Mouse (Mus musculus): ENCODE measurements at regions not wholly inside any gene's neighbourhood (a gene's known extent, or its start where the extent isn't known, plus 50 kb on each side); places are given as distances from the start of the nearest gene placed in this dataset.

DNA sequence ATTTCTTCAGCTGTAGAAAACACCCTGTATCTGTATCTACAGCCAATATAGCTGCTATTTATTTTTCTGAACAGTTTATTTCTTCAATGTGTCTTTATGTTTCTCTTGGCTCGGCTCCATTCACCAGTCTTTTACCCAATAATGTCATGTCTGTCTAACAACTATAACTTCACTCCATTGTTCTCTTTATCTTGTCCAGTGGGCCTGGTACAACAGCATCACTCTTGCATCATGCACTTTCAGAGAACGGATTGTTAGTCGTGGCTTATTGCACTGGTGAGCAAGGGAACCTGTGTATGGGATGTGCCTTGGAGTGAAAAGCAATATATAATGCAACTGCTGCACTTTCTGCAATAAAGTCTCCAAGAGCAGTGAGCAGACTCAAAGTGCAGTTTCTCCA, 299.6 kb upstream of the Marcks start:
- Histone ChIP-seq H3K27ac (replicated peaks) (peak overlapping the region; percentile 49; the same call in 1 of the 2 replicates), H3K4me1 (peaks cover 16% of the 10 kb centered on the region), H3K4me3 (no peak overlapping the region), H3K27me3 (ENCODE audit: low read depth, poor library complexity, severe bottlenecking) (no peaks in the 10 kb centered on the region), H3K9me3 (replicated peaks) (no peaks in the 10 kb centered on the region), H3K36me3 (no peaks in the 10 kb centered on the region)
- DNase-seq (ENCODE audit: low spot score) = no peak
- 74% methylated on average over 3 of the region's 3 CpGs for WGBS

GRCm38 (mm10) chr10:37436849-37437248, 298.1 kb upstream of the Marcks start:
- Histone ChIP-seq H3K4me3 (no peak overlapping the region), H3K27ac (replicated peaks) (0 out of 2 replicates have a peak overlapping the region, but pooled peaks have one; percentile 9), H3K27me3 (ENCODE audit: low read depth, poor library complexity, severe bottlenecking) (no peaks in the 10 kb centered on the region), H3K9me3 (replicated peaks) (no peaks in the 10 kb centered on the region), H3K4me1 (peaks cover 16% of the 10 kb centered on the region), H3K36me3 (no peaks in the 10 kb centered on the region)
- DNase-seq (ENCODE audit: low spot score) = no peak

GRCm38 (mm10) chr10:37434229-37434628, 295.5 kb upstream of the Marcks start:
- Histone ChIP-seq H3K36me3 (no peaks in the 10 kb centered on the region), H3K4me1 (peaks cover 2% of the 10 kb centered on the region), H3K9me3 (replicated peaks) (no peaks in the 10 kb centered on the region), H3K4me3 (no peak overlapping the region), H3K27ac (replicated peaks) (no peak overlapping the region), H3K27me3 (ENCODE audit: low read depth, poor library complexity, severe bottlenecking) (no peaks in the 10 kb centered on the region)
- no peak for DNase-seq (ENCODE audit: low spot score)
- WGBS = 77% methylated on average over 5 of the region's 5 CpGs

DNA sequence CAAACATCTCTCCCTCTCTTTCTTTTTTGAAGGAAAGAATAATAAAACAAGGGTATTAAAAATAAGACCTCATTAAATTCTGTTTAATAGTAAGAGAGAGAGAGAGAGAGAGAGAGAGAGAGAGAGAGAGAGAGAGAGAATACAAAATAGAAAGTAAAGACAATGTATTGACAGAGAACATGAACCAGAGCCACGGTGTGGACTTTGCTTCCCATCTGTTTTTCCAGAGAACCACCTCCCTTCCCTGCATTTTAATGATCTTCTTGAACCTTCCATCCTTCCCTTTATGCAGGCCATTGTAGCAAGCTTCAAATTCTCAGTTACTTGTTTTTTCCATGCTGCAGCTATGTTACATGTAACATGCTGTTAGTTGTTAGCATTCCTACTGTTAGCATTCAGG, 284.3 kb upstream of the Marcks start:
- WGBS = 83% methylated on average over 1 of the region's 1 CpGs
- peaks cover 8% of the 10 kb centered on the region; the same call in 1 of the 2 replicates for H3K4me1 ChIP-seq
- no peak overlapping the region for H3K27ac ChIP-seq (replicated peaks)
- no peak overlapping the region for H3K4me3 ChIP-seq
- DNase-seq (ENCODE audit: low spot score) = no peak
- no peaks in the 10 kb centered on the region for H3K9me3 ChIP-seq (replicated peaks)
- H3K27me3 ChIP-seq (ENCODE audit: low read depth, poor library complexity, severe bottlenecking) = no peaks in the 10 kb centered on the region
- H3K36me3 ChIP-seq = no peaks in the 10 kb centered on the region

DNA sequence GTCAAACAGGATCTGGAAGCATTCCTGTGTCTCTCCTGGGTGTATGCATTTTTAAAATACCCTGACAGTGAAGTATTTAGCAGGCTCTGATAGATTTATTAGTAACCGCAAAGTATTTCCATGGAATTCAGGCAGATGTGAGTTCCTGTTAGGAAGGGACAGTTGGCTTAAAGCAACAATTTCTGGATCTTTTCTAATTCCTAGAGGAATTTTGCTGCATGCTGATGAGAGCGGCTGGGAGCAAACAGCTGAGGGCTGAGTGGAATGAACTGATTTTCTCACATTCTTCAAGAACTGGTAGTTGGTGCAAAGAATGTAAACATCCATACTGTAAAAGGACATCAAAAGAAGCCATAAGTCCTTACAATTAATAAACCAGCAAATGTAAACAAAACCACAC, 283.9 kb upstream of the Marcks start:
- Histone ChIP-seq H3K27ac (replicated peaks) (no peak overlapping the region), H3K4me1 (peaks cover 8% of the 10 kb centered on the region; the same call in 1 of the 2 replicates), H3K4me3 (no peak overlapping the region), H3K36me3 (no peaks in the 10 kb centered on the region), H3K9me3 (replicated peaks) (no peaks in the 10 kb centered on the region), H3K27me3 (ENCODE audit: low read depth, poor library complexity, severe bottlenecking) (no peaks in the 10 kb centered on the region)
- DNase-seq (ENCODE audit: low spot score) = no peak
- WGBS = 75% methylated on average over 2 of the region's 2 CpGs

DNA sequence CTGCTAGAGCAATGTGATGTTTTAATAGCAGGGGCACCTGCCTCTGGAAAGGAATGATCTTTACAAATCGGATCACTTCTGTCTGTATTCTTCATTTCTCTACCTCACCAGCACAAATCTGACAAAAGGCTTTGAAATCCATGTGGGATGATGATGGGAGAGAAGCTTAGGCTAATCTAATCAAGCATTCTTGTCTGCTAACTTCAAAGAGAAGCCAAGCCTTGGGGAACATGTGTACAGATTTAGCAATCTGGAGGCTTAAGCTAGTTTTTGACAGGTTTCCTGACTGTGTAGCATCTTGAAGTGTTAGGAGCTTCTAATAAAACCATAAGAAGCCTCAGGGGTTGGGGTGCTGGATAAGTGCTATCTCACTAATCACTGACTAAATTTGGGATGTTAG, 277.6 kb upstream of the Marcks start:
- DNase-seq (ENCODE audit: low spot score) = no peak
- no peak overlapping the region for H3K4me3 ChIP-seq
- no peaks in the 10 kb centered on the region for H3K9me3 ChIP-seq (replicated peaks)
- no peak overlapping the region for H3K27ac ChIP-seq (replicated peaks)
- no peaks in the 10 kb centered on the region for H3K36me3 ChIP-seq
- H3K4me1 ChIP-seq = peaks cover 6% of the 10 kb centered on the region
- WGBS = 56% methylated on average over 1 of the region's 1 CpGs
- no peaks in the 10 kb centered on the region for H3K27me3 ChIP-seq (ENCODE audit: low read depth, poor library complexity, severe bottlenecking)

- H3K27ac ChIP-seq (replicated peaks) = no peak overlapping the region
- H3K4me3 ChIP-seq = no peak overlapping the region
- H3K27me3 ChIP-seq (ENCODE audit: low read depth, poor library complexity, severe bottlenecking) = no peaks in the 10 kb centered on the region
- H3K9me3 ChIP-seq (replicated peaks) = no peaks in the 10 kb centered on the region
- peaks cover 6% of the 10 kb centered on the region for H3K4me1 ChIP-seq
- no peaks in the 10 kb centered on the region for H3K36me3 ChIP-seq
- 89% methylated on average over 1 of the region's 1 CpGs for WGBS
- no peak for DNase-seq (ENCODE audit: low spot score)
Measured at GRCm38 (mm10) chr10:37412401-37412800, 273.7 kb upstream of the Marcks start.

DNA sequence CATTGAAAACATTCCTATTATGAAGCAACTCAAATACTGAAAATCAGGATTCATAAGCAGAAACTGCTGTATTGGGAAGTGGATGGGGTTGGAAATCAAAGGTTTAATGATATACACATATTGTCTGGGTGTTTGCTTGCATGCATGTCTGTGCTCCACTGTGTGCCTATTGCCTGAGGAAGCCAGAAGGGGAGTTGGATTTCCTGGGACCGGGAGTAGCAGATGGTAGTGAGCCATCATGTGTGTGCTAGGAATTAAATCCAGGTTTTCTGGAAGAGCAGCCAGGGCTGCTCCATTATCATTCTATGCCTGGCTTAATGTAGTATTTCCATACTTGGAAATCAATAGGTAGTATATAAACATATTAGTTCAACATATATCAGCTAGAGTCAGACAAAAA, 271.0 kb upstream of the Marcks start:
- no peaks in the 10 kb centered on the region for H3K27me3 ChIP-seq (ENCODE audit: low read depth, poor library complexity, severe bottlenecking)
- H3K9me3 ChIP-seq (replicated peaks) = no peaks in the 10 kb centered on the region
- no peak overlapping the region for H3K4me3 ChIP-seq
- H3K4me1 ChIP-seq = no peaks in the 10 kb centered on the region
- no peak overlapping the region for H3K27ac ChIP-seq (replicated peaks)
- DNase-seq (ENCODE audit: low spot score) = no peak
- H3K36me3 ChIP-seq = no peaks in the 10 kb centered on the region
- 68% methylated on average over 1 of the region's 1 CpGs for WGBS

- H3K4me3 ChIP-seq = no peak overlapping the region
- WGBS = 88% methylated on average over 2 of the region's 2 CpGs
- no peak for DNase-seq (ENCODE audit: low spot score)
- no peaks in the 10 kb centered on the region for H3K27me3 ChIP-seq (ENCODE audit: low read depth, poor library complexity, severe bottlenecking)
- H3K36me3 ChIP-seq = no peaks in the 10 kb centered on the region
- no peaks in the 10 kb centered on the region for H3K4me1 ChIP-seq
- H3K9me3 ChIP-seq (replicated peaks) = no peaks in the 10 kb centered on the region
- no peak overlapping the region for H3K27ac ChIP-seq (replicated peaks)
Measured at GRCm38 (mm10) chr10:37407487-37407886, 268.8 kb upstream of the Marcks start.

GRCm38 (mm10) chr10:37404933-37405332, 266.2 kb upstream of the Marcks start:
- H3K9me3 ChIP-seq (replicated peaks) = no peaks in the 10 kb centered on the region
- H3K4me1 ChIP-seq = peaks cover 13% of the 10 kb centered on the region
- no peaks in the 10 kb centered on the region for H3K27me3 ChIP-seq (ENCODE audit: low read depth, poor library complexity, severe bottlenecking)
- WGBS = 94% methylated on average over 4 of the region's 4 CpGs
- no peaks in the 10 kb centered on the region for H3K36me3 ChIP-seq
- DNase-seq (ENCODE audit: low spot score) = no peak
- H3K27ac ChIP-seq (replicated peaks) = no peak overlapping the region
- no peak overlapping the region for H3K4me3 ChIP-seq

GRCm38 (mm10) chr10:37404407-37404806, 265.7 kb upstream of the Marcks start:
- DNase-seq (ENCODE audit: low spot score) = no peak
- peaks cover 14% of the 10 kb centered on the region for H3K4me1 ChIP-seq
- H3K9me3 ChIP-seq (replicated peaks) = no peaks in the 10 kb centered on the region
- H3K36me3 ChIP-seq = no peaks in the 10 kb centered on the region
- no peak overlapping the region for H3K27ac ChIP-seq (replicated peaks)
- H3K4me3 ChIP-seq = no peak overlapping the region
- H3K27me3 ChIP-seq (ENCODE audit: low read depth, poor library complexity, severe bottlenecking) = no peaks in the 10 kb centered on the region

DNA sequence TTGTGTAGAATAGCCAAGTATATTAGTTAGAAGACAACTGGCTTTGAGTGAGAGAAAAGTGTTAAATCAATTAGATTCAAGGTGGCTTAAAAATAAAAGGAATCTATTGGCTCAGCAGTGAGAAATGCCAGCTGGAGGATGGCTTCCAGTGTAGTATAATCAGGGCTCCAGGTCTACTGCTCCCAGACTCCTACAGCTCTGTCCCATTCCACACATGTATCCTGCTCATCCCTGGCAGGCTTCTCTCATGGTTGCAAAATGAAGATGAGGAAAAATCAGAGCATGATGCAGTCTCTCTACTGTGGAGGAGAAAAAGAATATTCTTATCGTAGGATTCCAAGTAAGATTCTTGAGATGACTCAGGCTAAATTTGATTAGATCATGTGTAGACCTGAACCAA, 263.7 kb upstream of the Marcks start:
- H3K27me3 ChIP-seq (ENCODE audit: low read depth, poor library complexity, severe bottlenecking) = no peaks in the 10 kb centered on the region
- no peak overlapping the region for H3K27ac ChIP-seq (replicated peaks)
- H3K4me3 ChIP-seq = no peak overlapping the region
- no peak for DNase-seq (ENCODE audit: low spot score)
- 87% methylated on average over 1 of the region's 1 CpGs for WGBS
- H3K36me3 ChIP-seq = no peaks in the 10 kb centered on the region
- H3K4me1 ChIP-seq = peaks cover 29% of the 10 kb centered on the region
- H3K9me3 ChIP-seq (replicated peaks) = no peaks in the 10 kb centered on the region

DNA sequence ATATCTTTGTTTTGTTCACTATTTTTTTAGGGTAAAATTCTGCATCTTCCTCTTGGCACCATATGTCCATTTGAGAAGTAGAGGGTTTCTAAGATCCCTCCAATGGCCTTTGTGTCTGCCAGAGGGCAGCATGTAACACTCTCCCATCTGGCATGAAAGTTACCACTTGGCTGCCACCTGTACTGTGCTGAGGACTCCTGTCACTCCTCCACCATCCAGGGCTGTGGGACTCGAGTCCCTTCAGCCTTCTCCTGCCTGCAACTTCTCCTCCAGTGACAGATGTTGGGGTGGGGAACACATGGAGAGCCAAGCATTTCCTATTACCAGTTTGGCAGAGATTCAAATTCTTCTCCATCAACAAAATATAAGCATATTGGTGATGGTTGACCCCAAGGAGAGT, 262.3 kb upstream of the Marcks start:
- Histone ChIP-seq H3K36me3 (no peaks in the 10 kb centered on the region), H3K4me3 (no peak overlapping the region), H3K27ac (replicated peaks) (peak overlapping the region; percentile 67), H3K9me3 (replicated peaks) (no peaks in the 10 kb centered on the region), H3K27me3 (ENCODE audit: low read depth, poor library complexity, severe bottlenecking) (no peaks in the 10 kb centered on the region), H3K4me1 (peaks cover 43% of the 10 kb centered on the region)
- 73% methylated on average over 1 of the region's 1 CpGs for WGBS
- no peak for DNase-seq (ENCODE audit: low spot score)

- Histone ChIP-seq H3K36me3 (no peaks in the 10 kb centered on the region), H3K9me3 (replicated peaks) (no peaks in the 10 kb centered on the region), H3K4me3 (no peak overlapping the region), H3K27ac (replicated peaks) (peak overlapping the region; percentile 67; the same call in 1 of the 2 replicates), H3K4me1 (peaks cover 49% of the 10 kb centered on the region), H3K27me3 (ENCODE audit: low read depth, poor library complexity, severe bottlenecking) (no peaks in the 10 kb centered on the region)
- DNase-seq (ENCODE audit: low spot score) = no peak
- 50% methylated on average over 4 of the region's 4 CpGs for WGBS
Measured at GRCm38 (mm10) chr10:37400379-37400778, 261.7 kb upstream of the Marcks start.
